Mouse (Mus musculus): ENCODE results near the gene Rita1. TPM values are rescaled to one million over a fixed set of nuclear protein-coding genes. Genes with fewer than 3 reads are reported as not detected.

Gene Rita1
- polyA plus RNA-seq, 1 experiment from 2014 or later: 16.8 TPM

DNA sequence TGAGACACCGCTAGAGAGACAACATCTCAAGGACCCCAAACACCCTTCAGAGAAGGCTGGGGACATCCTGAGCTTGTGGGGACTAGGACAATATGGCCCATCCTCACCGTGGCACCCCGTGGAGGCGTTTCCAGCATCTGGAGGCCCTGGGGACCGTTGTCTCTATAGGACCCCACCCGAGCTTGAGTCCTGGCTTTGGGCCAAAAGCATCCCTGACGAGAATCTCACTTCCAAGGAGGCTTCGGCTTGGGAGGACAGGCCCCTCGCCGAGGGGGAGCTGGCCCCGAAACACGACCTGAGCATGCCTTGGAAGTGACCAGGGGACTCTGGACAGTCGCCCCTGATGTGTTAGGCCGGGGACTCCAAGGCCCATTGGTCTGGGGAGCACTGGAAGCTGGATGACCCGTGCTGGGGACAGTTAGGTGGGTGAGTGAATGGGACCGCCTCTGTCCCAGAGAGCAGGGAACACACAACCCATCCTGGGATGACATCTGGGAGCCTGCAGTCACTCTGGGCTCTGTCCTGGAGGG lies 3.1 kb downstream of the Rita1 start:
- Histone ChIP-seq H3K27ac (no peak overlapping the region), H3K36me3 (peaks cover 9% of the 10 kb centered on the region; the same call in 1 of the 2 replicates), H3K4me3 (no peak overlapping the region), H3K9me3 (replicated peaks) (no peaks in the 10 kb centered on the region), H3K4me1 (peaks cover 21% of the 10 kb centered on the region), H3K27me3 (no peaks in the 10 kb centered on the region), H3K4me2 (replicated peaks) (no peak overlapping the region), H3K9ac (peak overlapping the region; percentile 42; the same call in 1 of the 2 replicates)
- WGBS: 85% methylated on average over 16 of the region's 16 CpGs
- ATAC-seq (ENCODE audit: low FRiP score): no peak

- Histone ChIP-seq H3K9me3 (replicated peaks) (no peaks in the 10 kb centered on the region), H3K27ac (no peak overlapping the region), H3K27me3 (no peaks in the 10 kb centered on the region), H3K4me3 (no peak overlapping the region), H3K36me3 (peaks cover 9% of the 10 kb centered on the region; the same call in 1 of the 2 replicates), H3K4me2 (replicated peaks) (no peak overlapping the region), H3K4me1 (peaks cover 14% of the 10 kb centered on the region), H3K9ac (no peak overlapping the region)
- WGBS: 80% methylated on average over 3 of the region's 3 CpGs
- no peak for ATAC-seq (ENCODE audit: low FRiP score)
Measured at GRCm38 (mm10) chr5:120607335-120607734, 5.1 kb downstream of the Rita1 start.

DNA sequence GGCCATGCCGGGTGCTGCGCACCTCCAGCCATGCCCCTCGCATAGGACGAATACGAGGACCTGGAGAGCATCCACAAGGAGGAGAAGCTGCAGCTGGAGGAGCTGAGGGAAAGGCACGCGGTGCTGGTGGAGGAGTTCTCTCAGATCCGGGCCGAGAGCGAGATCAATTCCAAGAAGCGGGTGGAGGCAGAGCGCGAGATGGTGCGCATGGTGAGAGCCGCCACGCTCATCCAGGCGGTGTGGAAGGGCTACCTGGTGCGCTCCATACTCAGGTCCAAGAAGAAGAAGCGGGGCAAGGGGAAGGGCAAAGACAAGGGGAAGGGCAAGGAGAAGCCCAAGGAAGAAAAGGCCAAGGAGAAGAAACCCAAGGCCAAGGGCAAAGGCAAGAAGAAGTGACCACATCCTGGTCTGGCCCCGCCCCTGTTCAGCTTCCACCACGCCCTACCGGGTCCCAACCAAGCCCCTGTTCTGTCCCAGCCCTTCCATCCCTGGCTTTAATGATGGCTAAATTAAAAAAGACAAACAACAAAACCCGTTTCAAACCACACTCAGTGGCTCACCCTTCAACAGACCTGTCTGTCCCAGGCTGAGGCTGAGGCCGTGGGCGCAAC lies 5.7 kb downstream of the Rita1 start:
- Histone ChIP-seq H3K27ac (no peak overlapping the region), H3K9me3 (replicated peaks) (no peaks in the 10 kb centered on the region), H3K9ac (no peak overlapping the region), H3K36me3 (peaks cover 9% of the 10 kb centered on the region; the same call in 1 of the 2 replicates), H3K4me3 (no peak overlapping the region), H3K4me2 (replicated peaks) (no peak overlapping the region), H3K4me1 (peaks cover 13% of the 10 kb centered on the region), H3K27me3 (no peaks in the 10 kb centered on the region)
- 68% methylated on average over 25 of the region's 25 CpGs for WGBS
- ATAC-seq (ENCODE audit: low FRiP score): no peak

- Histone ChIP-seq H3K27me3 (no peaks in the 10 kb centered on the region), H3K4me1 (0 out of 2 replicates have a peak, but pooled peaks cover 8% of the 10 kb centered on the region), H3K9me3 (replicated peaks) (no peaks in the 10 kb centered on the region), H3K36me3 (peaks cover 9% of the 10 kb centered on the region; the same call in 1 of the 2 replicates), H3K4me2 (replicated peaks) (peak overlapping the region; percentile 64), H3K9ac (peak overlapping the region; percentile 49), H3K4me3 (peak overlapping the region; percentile 30), H3K27ac (no peak overlapping the region)
- peak; percentile 75 for ATAC-seq (ENCODE audit: low FRiP score)
- 3% methylated on average over 8 of the region's 8 CpGs for WGBS
Measured at GRCm38 (mm10) chr5:120605688-120606087, 6.7 kb downstream of the Rita1 start.

DNA sequence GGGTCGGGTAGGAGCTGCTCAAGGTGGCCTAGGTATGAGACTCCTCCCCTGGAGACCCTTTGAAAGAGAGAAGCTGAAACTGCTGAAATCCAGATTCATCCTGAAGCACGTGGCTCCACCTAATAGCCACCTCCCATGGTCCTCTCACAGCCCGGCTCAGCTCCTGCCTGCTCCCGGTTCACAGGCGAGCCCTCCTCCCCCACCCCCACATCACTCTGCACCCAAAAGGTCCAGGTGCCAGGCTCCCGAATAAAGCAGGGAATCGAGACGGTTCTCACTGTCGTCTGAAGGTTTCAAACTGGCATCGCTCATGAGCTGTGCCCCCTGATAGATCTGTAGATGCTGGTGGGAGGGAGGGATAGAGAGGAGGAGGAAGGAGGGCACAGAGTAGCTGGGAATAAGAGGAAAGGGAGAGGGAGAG lies 7.1 kb downstream of the Rita1 start:
- WGBS: 1% methylated on average over 10 of the region's 10 CpGs
- Histone ChIP-seq H3K4me3 (peak overlapping the region; percentile 30), H3K36me3 (peaks cover 9% of the 10 kb centered on the region; the same call in 1 of the 2 replicates), H3K27me3 (no peaks in the 10 kb centered on the region), H3K4me1 (0 out of 2 replicates have a peak, but pooled peaks cover 8% of the 10 kb centered on the region), H3K27ac (peak overlapping the region; percentile 66), H3K9ac (peak overlapping the region; percentile 49), H3K9me3 (replicated peaks) (no peaks in the 10 kb centered on the region), H3K4me2 (replicated peaks) (peak overlapping the region; percentile 64)
- peak; percentile 59 for ATAC-seq (ENCODE audit: low FRiP score)

DNA sequence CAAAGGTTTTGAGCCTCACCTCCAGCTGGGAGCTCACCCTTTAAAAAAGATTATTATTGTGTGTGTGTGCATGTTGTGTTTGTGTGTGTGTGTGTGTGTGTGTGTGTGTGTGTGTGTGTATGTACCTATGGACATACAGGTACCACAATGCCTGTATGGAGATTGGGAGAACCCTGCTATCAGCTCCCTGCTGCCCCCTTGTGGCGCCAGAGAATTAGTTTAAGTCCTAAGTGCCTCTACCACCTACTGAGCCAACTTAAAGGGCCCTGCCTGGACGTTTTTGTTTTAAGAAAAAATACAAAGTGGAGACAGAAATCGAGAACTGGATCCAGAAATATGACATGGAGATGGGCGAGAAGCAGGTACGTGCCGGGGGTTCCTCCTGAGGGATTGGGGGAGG lies 7.5 kb downstream of the Rita1 start:
- 5% methylated on average over 6 of the region's 6 CpGs for WGBS
- Histone ChIP-seq H3K4me1 (0 out of 2 replicates have a peak, but pooled peaks cover 8% of the 10 kb centered on the region), H3K27me3 (no peaks in the 10 kb centered on the region), H3K27ac (no peak overlapping the region), H3K36me3 (peaks cover 9% of the 10 kb centered on the region; the same call in 1 of the 2 replicates), H3K4me3 (peak overlapping the region; percentile 30), H3K9me3 (replicated peaks) (no peaks in the 10 kb centered on the region), H3K4me2 (replicated peaks) (peak overlapping the region; percentile 64), H3K9ac (peak overlapping the region; percentile 49; the same call in 1 of the 2 replicates)
- ATAC-seq (ENCODE audit: low FRiP score): no peak

DNA sequence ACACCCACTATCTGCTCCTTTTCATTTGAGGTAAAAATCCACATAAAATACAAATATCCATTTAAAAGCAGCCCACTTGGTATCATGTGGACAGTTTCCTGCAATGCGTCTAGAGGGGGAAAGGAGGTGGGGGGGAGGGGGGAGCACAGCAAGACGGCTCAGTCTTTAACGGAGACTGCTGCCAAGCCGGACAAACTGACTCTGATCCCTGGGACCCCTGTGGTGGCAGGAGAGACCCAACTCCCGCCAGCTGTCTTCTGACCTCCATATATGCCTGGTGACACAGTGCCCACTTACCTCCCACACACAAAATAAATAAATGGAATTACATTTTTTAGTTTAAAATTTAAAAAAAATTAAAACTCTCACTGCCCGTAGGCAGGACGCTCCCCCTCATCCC lies 8.9 kb downstream of the Rita1 start:
- Histone ChIP-seq H3K36me3 (0 out of 2 replicates have a peak, but pooled peaks cover 4% of the 10 kb centered on the region), H3K4me2 (replicated peaks) (no peak overlapping the region), H3K4me3 (no peak overlapping the region), H3K9me3 (replicated peaks) (no peaks in the 10 kb centered on the region), H3K9ac (no peak overlapping the region), H3K4me1 (0 out of 2 replicates have a peak, but pooled peaks cover 8% of the 10 kb centered on the region), H3K27me3 (no peaks in the 10 kb centered on the region), H3K27ac (no peak overlapping the region)
- ATAC-seq (ENCODE audit: low FRiP score): no peak
- 64% methylated on average over 7 of the region's 7 CpGs for WGBS

GRCm38 (mm10) chr5:120602210-120602609 lies 10.2 kb downstream of the Rita1 start:
- Histone ChIP-seq H3K36me3 (no peaks in the 10 kb centered on the region), H3K27me3 (no peaks in the 10 kb centered on the region), H3K4me2 (replicated peaks) (no peak overlapping the region), H3K9me3 (replicated peaks) (no peaks in the 10 kb centered on the region), H3K9ac (no peak overlapping the region), H3K27ac (no peak overlapping the region), H3K4me3 (no peak overlapping the region), H3K4me1 (0 out of 2 replicates have a peak, but pooled peaks cover 8% of the 10 kb centered on the region)
- WGBS: 92% methylated on average over 12 of the region's 12 CpGs
- no peak for ATAC-seq (ENCODE audit: low FRiP score)

DNA sequence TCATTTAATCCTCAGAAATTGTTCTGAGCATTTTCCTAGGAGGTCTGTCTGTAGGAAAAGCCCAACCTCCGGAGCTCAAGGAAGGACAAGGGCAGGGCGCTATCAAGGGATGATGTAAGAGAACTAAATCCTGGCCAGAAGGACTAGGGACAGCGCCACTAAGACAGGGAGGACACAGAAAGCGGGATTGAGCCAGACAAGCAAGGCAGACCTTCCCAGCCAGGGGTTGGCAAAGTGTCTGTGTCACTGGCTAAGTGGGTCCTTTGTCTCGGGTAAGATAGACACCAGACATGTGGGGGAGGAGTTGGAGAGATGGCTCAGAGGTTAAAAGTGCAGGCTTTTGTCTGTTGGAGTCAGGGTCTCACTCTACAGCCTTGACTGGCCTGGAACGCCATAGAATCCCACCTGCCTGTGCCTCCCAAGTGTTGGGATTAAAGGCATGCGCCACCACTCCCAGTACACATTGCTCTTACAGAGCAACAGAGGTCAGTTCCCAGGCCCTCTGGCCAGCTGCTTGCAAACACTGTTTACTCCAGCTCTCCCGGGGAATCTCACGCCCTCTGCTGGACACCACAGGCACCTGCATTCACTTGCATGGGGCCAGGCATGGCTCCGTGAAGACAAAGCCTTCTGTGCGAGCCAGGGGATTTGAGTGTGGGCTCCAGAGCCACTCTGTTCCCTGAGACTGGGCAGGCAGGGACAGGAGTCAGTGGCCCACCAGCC lies 11.3 kb downstream of the Rita1 start:
- 65% methylated on average over 11 of the region's 11 CpGs for WGBS
- no peak overlapping the region for H3K4me3 ChIP-seq
- no peak overlapping the region; the same call in 1 of the 2 replicates for H3K27ac ChIP-seq
- H3K4me2 ChIP-seq (replicated peaks): no peak overlapping the region
- H3K4me1 ChIP-seq: 0 out of 2 replicates have a peak, but pooled peaks cover 8% of the 10 kb centered on the region
- H3K9ac ChIP-seq: no peak overlapping the region
- H3K36me3 ChIP-seq: no peaks in the 10 kb centered on the region
- ATAC-seq (ENCODE audit: low FRiP score): no peak
- H3K9me3 ChIP-seq (replicated peaks): no peaks in the 10 kb centered on the region
- no peaks in the 10 kb centered on the region for H3K27me3 ChIP-seq

GRCm38 (mm10) chr5:120599625-120600024 lies 12.8 kb downstream of the Rita1 start:
- Histone ChIP-seq H3K27ac (no peak overlapping the region), H3K4me3 (no peak overlapping the region), H3K9me3 (replicated peaks) (no peaks in the 10 kb centered on the region), H3K27me3 (no peaks in the 10 kb centered on the region), H3K36me3 (no peaks in the 10 kb centered on the region), H3K9ac (no peak overlapping the region), H3K4me1 (0 out of 2 replicates have a peak, but pooled peaks cover 7% of the 10 kb centered on the region), H3K4me2 (replicated peaks) (no peak overlapping the region)
- no peak for ATAC-seq (ENCODE audit: low FRiP score)
- 94% methylated on average over 6 of the region's 6 CpGs for whole genome bisulfite sequencing

DNA sequence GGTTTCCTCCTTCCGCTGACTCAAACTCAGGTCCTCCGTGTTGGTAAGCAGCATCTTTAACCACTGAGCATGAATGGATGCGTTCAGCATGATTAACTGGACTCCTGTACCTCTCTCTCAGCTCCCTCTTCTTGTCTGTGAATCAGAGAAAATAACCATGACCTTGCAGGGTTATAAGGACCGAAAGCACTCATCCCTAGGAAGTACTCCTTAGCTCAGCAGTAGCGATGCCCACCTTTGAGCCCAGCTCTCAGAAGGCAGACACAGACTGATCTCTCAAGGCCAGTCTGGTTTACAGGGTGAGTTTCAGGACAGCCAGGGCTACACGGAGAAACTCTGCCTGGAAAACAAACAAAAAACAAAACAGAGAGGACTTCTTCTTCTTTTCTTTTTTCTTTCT lies 17.9 kb downstream of the Rita1 start:
- 81% methylated on average over 6 of the region's 6 CpGs for WGBS
- Histone ChIP-seq H3K27ac (no peak overlapping the region), H3K36me3 (no peaks in the 10 kb centered on the region), H3K4me3 (no peak overlapping the region), H3K4me1 (0 out of 2 replicates have a peak, but pooled peaks cover 4% of the 10 kb centered on the region), H3K9me3 (replicated peaks) (no peaks in the 10 kb centered on the region), H3K4me2 (replicated peaks) (no peak overlapping the region), H3K9ac (no peak overlapping the region), H3K27me3 (no peaks in the 10 kb centered on the region)
- no peak for ATAC-seq (ENCODE audit: low FRiP score)

DNA sequence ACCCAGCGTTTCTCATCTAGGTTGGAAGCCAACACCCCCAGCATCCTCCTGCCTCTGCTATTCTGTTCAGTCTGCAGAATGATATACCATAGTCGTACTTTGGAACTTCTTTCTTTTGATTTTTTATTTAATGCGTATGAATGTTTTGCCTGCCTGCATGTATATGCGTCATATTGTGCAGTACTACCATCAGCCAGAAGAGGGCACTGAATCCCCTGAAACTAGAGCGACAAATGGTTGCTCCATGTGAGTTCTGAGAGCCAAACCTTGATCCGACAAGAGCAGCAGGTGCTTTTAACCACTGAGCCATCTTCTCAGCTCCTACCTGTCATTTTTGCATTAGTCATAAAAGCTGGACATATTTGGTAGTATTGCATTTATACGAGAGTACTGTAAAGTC lies 20.2 kb downstream of the Rita1 start:
- H3K27me3 ChIP-seq: no peaks in the 10 kb centered on the region
- no peaks in the 10 kb centered on the region for H3K36me3 ChIP-seq
- no peak for ATAC-seq (ENCODE audit: low FRiP score)
- no peak overlapping the region for H3K4me2 ChIP-seq (replicated peaks)
- H3K9ac ChIP-seq: no peak overlapping the region
- H3K4me3 ChIP-seq: no peak overlapping the region
- H3K4me1 ChIP-seq: peaks cover 18% of the 10 kb centered on the region
- H3K9me3 ChIP-seq (replicated peaks): no peaks in the 10 kb centered on the region
- WGBS: 69% methylated on average over 7 of the region's 7 CpGs
- H3K27ac ChIP-seq: no peak overlapping the region

All from hindbrain, embryonic 12.5 days (tissue).